ENCODE assay signal across 11 mouse cellular contexts in genomic region chrX:166162773-166163172, GRCm38 (mm10). TPM values are rescaled to one million over a fixed set of nuclear protein-coding genes. Genes with fewer than 3 reads are reported as not detected.
DNase-seq lines count a peak whose midpoint lies in the region; ATAC-seq and TF ChIP-seq lines count a peak whose summit lies in the region.
"Had no signal": no experiment of that assay in that cellular context is flagged by ENCODE, and none has a peak within 500 bp of the region (broad histone marks: within the 10 kb centered on the region; RNA-seq: fewer than 3 reads in every experiment).

No protein-coding gene starts in this region.

- no peaks in the 10 kb centered on the region for H3K9me3 ChIP-seq in limb, embryonic 10.5 days (replicated peaks)
- H3K9me3 ChIP-seq: neural tube, embryonic 13.5 days had no signal

- H3K4me3 ChIP-seq in layer of hippocampus, adult 2 months = no peak overlapping the region
- no peak overlapping the region for H3K4me3 ChIP-seq in limb, embryonic 10.5 days
- H3K4me3 ChIP-seq: neural tube, embryonic 13.5 days had no signal

- H3K4me1 ChIP-seq in limb, embryonic 10.5 days = no peaks in the 10 kb centered on the region
- H3K4me1 ChIP-seq: neural tube, embryonic 13.5 days had no signal

- no peak overlapping the region for H3K27ac ChIP-seq in layer of hippocampus, adult 2 months
- H3K27ac ChIP-seq in limb, embryonic 10.5 days = no peak overlapping the region
- H3K27ac ChIP-seq: neural tube, embryonic 13.5 days had no signal

- peak; percentile 20 for DNase-seq in embryo, embryonic 10 days (ENCODE audit: low spot score)
- DNase-seq in embryo, embryonic 9.5 days (ENCODE audit: extremely low spot score) = no peak
- no peak for DNase-seq in layer of hippocampus, adult 2 months (ENCODE audit: low spot score in 2 of 2)
- no peak for DNase-seq in layer of hippocampus, postnatal 10 days (ENCODE audit: low spot score in 2 of 2)
- DNase-seq in 3T3-L1 (ENCODE audit: low read depth, low spot score) = peak; percentile 47
- no peak for DNase-seq in limb, embryonic 10.5 days (ENCODE audit: low spot score)
- no peak for DNase-seq in cerebellum, postnatal 25 days
- DNase-seq: gastrocnemius, postnatal 36 days; kidney, postnatal 10 days had no signal

- H3K27me3 ChIP-seq in limb, embryonic 10.5 days (ENCODE audit: low read depth, poor library complexity, severe bottlenecking) = peaks cover 28% of the 10 kb centered on the region; the same call in 1 of the 2 replicates

- TF ChIP-seq CTCF in layer of hippocampus, adult 2 months (conservative IDR thresholded peaks at IDR 0.05) = peak; percentile 71

- WGBS in limb, embryonic 10.5 days = 67% methylated on average over 4 of the region's 4 CpGs

- no peaks in the 10 kb centered on the region for H3K36me3 ChIP-seq in limb, embryonic 10.5 days
- H3K36me3 ChIP-seq: neural tube, embryonic 13.5 days had no signal

- peak; percentile 44; the same call in 1 of the 2 replicates for ATAC-seq in granulocyte monocyte progenitor cell, adult 5-6 weeks (replicated peaks; ENCODE audit: poor library complexity, severe bottlenecking)

RNA-seq across cellular contexts. Expression of gene Gemin8, which starts 7.5 kb away (rescaled TPM):
- total RNA-seq in layer of hippocampus, adult 2 months (2021) = 10 to 100 TPM; 14.2 to 14.7 TPM
- 10 to 100 TPM in 1 of 2 experiments, 1 to 10 TPM in 1; 8.6 to 11.4 TPM for total RNA-seq in layer of hippocampus, postnatal 10 days (2021)
- 15.9 and 21.1 TPM in 2 replicates for total RNA-seq in granulocyte monocyte progenitor cell, adult 5-6 weeks (2014; fragmentation: Nextera tagmentation)
- total RNA-seq in granulocyte monocyte progenitor cell, adult 5-6 weeks (2017) = 7.4 and 8.1 TPM in 2 replicates
- polyA plus RNA-seq in limb, embryonic 10.5 days (2016; fragmentation: Nextera tagmentation; extraction: Ambion mirVana) = 13.3 and 19.5 TPM in 2 replicates

Comparison
In these comparisons a context has a peak if more than half of its experiments do, and no peak if none do; other contexts are left out.
1. DNase-seq: peak in embryo, embryonic 10 days (single experiment) and 3T3-L1 (single experiment); none in embryo, embryonic 9.5 days (single experiment), layer of hippocampus, adult 2 months (0 of 2), layer of hippocampus, postnatal 10 days (0 of 2), limb, embryonic 10.5 days (single experiment) and cerebellum, postnatal 25 days (0 of 2).